Mouse (Mus musculus): Measurements from ENCODE around the gene Gm12216. TPM values are rescaled to one million over a fixed set of nuclear protein-coding genes. Genes with fewer than 3 reads are reported as not detected.

Gm12216 gene
- polyA plus RNA-seq, 1 experiment from 2014 or later: 2.0 TPM

- H3K9me3 ChIP-seq (replicated peaks; ENCODE audit: control insufficient read depth, low read length): no peaks in the 10 kb centered on the region
- H3K27ac ChIP-seq (ENCODE audit: low read length): peak overlapping the region; percentile 76
- no peaks in the 10 kb centered on the region for H3K27me3 ChIP-seq (ENCODE audit: control insufficient read depth, insufficient read depth, low read length)
- H3K4me2 ChIP-seq (ENCODE audit: low read depth, low read length): no peak overlapping the region
- H3K36me3 ChIP-seq (ENCODE audit: control insufficient read depth, insufficient read depth, low read length): no peaks in the 10 kb centered on the region
- H3K4me3 ChIP-seq (replicated peaks; ENCODE audit: low read length): no peak overlapping the region
- peak overlapping the region; percentile 10; the same call in 1 of the 2 replicates for H3K9ac ChIP-seq (ENCODE audit: low read length)
- ATAC-seq (ENCODE audit: insufficient read depth, low FRiP score): peak; percentile 83
- H3K4me1 ChIP-seq (ENCODE audit: control insufficient read depth, insufficient read depth, low read length): peaks cover 10% of the 10 kb centered on the region; the same call in 1 of the 2 replicates
- 44% methylated on average over 8 of the region's 8 CpGs for WGBS
These were observed 19.1 kb downstream of the Gm12216 start for GRCm38 (mm10) chr11:53839663-53840642.

GRCm38 (mm10) chr11:53839147-53839546 is 19.9 kb downstream of the Gm12216 start:
- 0 out of 2 replicates have a peak, but pooled peaks have one; percentile 5 for ATAC-seq (ENCODE audit: insufficient read depth, low FRiP score)
- Histone ChIP-seq H3K4me2 (ENCODE audit: low read depth, low read length) (no peak overlapping the region), H3K4me1 (ENCODE audit: control insufficient read depth, insufficient read depth, low read length) (peaks cover 10% of the 10 kb centered on the region; the same call in 1 of the 2 replicates), H3K27ac (ENCODE audit: low read length) (peak overlapping the region; percentile 76), H3K9ac (ENCODE audit: low read length) (peak overlapping the region; percentile 10; the same call in 1 of the 2 replicates), H3K4me3 (replicated peaks; ENCODE audit: low read length) (no peak overlapping the region), H3K27me3 (ENCODE audit: control insufficient read depth, insufficient read depth, low read length) (no peaks in the 10 kb centered on the region), H3K36me3 (ENCODE audit: control insufficient read depth, insufficient read depth, low read length) (no peaks in the 10 kb centered on the region), H3K9me3 (replicated peaks; ENCODE audit: control insufficient read depth, low read length) (no peaks in the 10 kb centered on the region)
- WGBS: 69% methylated on average over 6 of the region's 6 CpGs

GRCm38 (mm10) chr11:53837731-53838130 is 21.3 kb downstream of the Gm12216 start:
- WGBS: 91% methylated on average over 5 of the region's 5 CpGs
- Histone ChIP-seq H3K4me2 (ENCODE audit: low read depth, low read length) (no peak overlapping the region), H3K27ac (ENCODE audit: low read length) (no peak overlapping the region), H3K36me3 (ENCODE audit: control insufficient read depth, insufficient read depth, low read length) (no peaks in the 10 kb centered on the region), H3K9me3 (replicated peaks; ENCODE audit: control insufficient read depth, low read length) (no peaks in the 10 kb centered on the region), H3K9ac (ENCODE audit: low read length) (no peak overlapping the region), H3K4me1 (ENCODE audit: control insufficient read depth, insufficient read depth, low read length) (peaks cover 4% of the 10 kb centered on the region; the same call in 1 of the 2 replicates), H3K4me3 (replicated peaks; ENCODE audit: low read length) (no peak overlapping the region), H3K27me3 (ENCODE audit: control insufficient read depth, insufficient read depth, low read length) (no peaks in the 10 kb centered on the region)
- ATAC-seq (ENCODE audit: insufficient read depth, low FRiP score): no peak

GRCm38 (mm10) chr11:53835379-53836010 is 23.6 kb downstream of the Gm12216 start:
- no peak overlapping the region for H3K4me3 ChIP-seq (replicated peaks; ENCODE audit: low read length)
- 78% methylated on average over 4 of the region's 4 CpGs for WGBS
- no peak overlapping the region for H3K9ac ChIP-seq (ENCODE audit: low read length)
- ATAC-seq (ENCODE audit: insufficient read depth, low FRiP score): no peak
- H3K4me2 ChIP-seq (ENCODE audit: low read depth, low read length): no peak overlapping the region
- no peak overlapping the region for H3K27ac ChIP-seq (ENCODE audit: low read length)
- H3K27me3 ChIP-seq (ENCODE audit: control insufficient read depth, insufficient read depth, low read length): no peaks in the 10 kb centered on the region
- no peaks in the 10 kb centered on the region for H3K36me3 ChIP-seq (ENCODE audit: control insufficient read depth, insufficient read depth, low read length)
- H3K4me1 ChIP-seq (ENCODE audit: control insufficient read depth, insufficient read depth, low read length): peaks cover 4% of the 10 kb centered on the region; the same call in 1 of the 2 replicates
- H3K9me3 ChIP-seq (replicated peaks; ENCODE audit: control insufficient read depth, low read length): no peaks in the 10 kb centered on the region

- no peaks in the 10 kb centered on the region for H3K36me3 ChIP-seq (ENCODE audit: control insufficient read depth, insufficient read depth, low read length)
- H3K4me2 ChIP-seq (ENCODE audit: low read depth, low read length): no peak overlapping the region
- no peak overlapping the region for H3K9ac ChIP-seq (ENCODE audit: low read length)
- no peak overlapping the region for H3K27ac ChIP-seq (ENCODE audit: low read length)
- H3K27me3 ChIP-seq (ENCODE audit: control insufficient read depth, insufficient read depth, low read length): no peaks in the 10 kb centered on the region
- no peak overlapping the region for H3K4me3 ChIP-seq (replicated peaks; ENCODE audit: low read length)
- ATAC-seq (ENCODE audit: insufficient read depth, low FRiP score): no peak
- 0 out of 2 replicates have a peak, but pooled peaks cover 3% of the 10 kb centered on the region for H3K4me1 ChIP-seq (ENCODE audit: control insufficient read depth, insufficient read depth, low read length)
- no peaks in the 10 kb centered on the region for H3K9me3 ChIP-seq (replicated peaks; ENCODE audit: control insufficient read depth, low read length)
- 78% methylated on average over 4 of the region's 4 CpGs for WGBS
These were observed 33.6 kb downstream of the Gm12216 start for GRCm38 (mm10) chr11:53825409-53825808.

GRCm38 (mm10) chr11:53821945-53822338 is 37.1 kb downstream of the Gm12216 start:
- Histone ChIP-seq H3K9me3 (replicated peaks; ENCODE audit: control insufficient read depth, low read length) (no peaks in the 10 kb centered on the region), H3K27ac (ENCODE audit: low read length) (no peak overlapping the region), H3K4me2 (ENCODE audit: low read depth, low read length) (no peak overlapping the region), H3K36me3 (ENCODE audit: control insufficient read depth, insufficient read depth, low read length) (no peaks in the 10 kb centered on the region), H3K9ac (ENCODE audit: low read length) (no peak overlapping the region), H3K4me1 (ENCODE audit: control insufficient read depth, insufficient read depth, low read length) (0 out of 2 replicates have a peak, but pooled peaks cover 3% of the 10 kb centered on the region), H3K4me3 (replicated peaks; ENCODE audit: low read length) (no peak overlapping the region), H3K27me3 (ENCODE audit: control insufficient read depth, insufficient read depth, low read length) (no peaks in the 10 kb centered on the region)
- ATAC-seq (ENCODE audit: insufficient read depth, low FRiP score): no peak
- WGBS: 90% methylated on average over 3 of the region's 3 CpGs

- Histone ChIP-seq H3K4me3 (replicated peaks; ENCODE audit: low read length) (no peak overlapping the region), H3K27me3 (ENCODE audit: control insufficient read depth, insufficient read depth, low read length) (no peaks in the 10 kb centered on the region), H3K9ac (ENCODE audit: low read length) (no peak overlapping the region), H3K27ac (ENCODE audit: low read length) (no peak overlapping the region), H3K9me3 (replicated peaks; ENCODE audit: control insufficient read depth, low read length) (no peaks in the 10 kb centered on the region), H3K36me3 (ENCODE audit: control insufficient read depth, insufficient read depth, low read length) (no peaks in the 10 kb centered on the region), H3K4me2 (ENCODE audit: low read depth, low read length) (no peak overlapping the region), H3K4me1 (ENCODE audit: control insufficient read depth, insufficient read depth, low read length) (0 out of 2 replicates have a peak, but pooled peaks cover 3% of the 10 kb centered on the region)
- ATAC-seq (ENCODE audit: insufficient read depth, low FRiP score): no peak
- 81% methylated on average over 11 of the region's 11 CpGs for WGBS
These were observed 37.7 kb downstream of the Gm12216 start for GRCm38 (mm10) chr11:53821230-53821944.

- H3K4me2 ChIP-seq (ENCODE audit: low read depth, low read length): no peak overlapping the region
- WGBS: 87% methylated on average over 13 of the region's 13 CpGs
- H3K27me3 ChIP-seq (ENCODE audit: control insufficient read depth, insufficient read depth, low read length): no peaks in the 10 kb centered on the region
- H3K36me3 ChIP-seq (ENCODE audit: control insufficient read depth, insufficient read depth, low read length): no peaks in the 10 kb centered on the region
- 0 out of 2 replicates have a peak, but pooled peaks cover 3% of the 10 kb centered on the region for H3K4me1 ChIP-seq (ENCODE audit: control insufficient read depth, insufficient read depth, low read length)
- ATAC-seq (ENCODE audit: insufficient read depth, low FRiP score): no peak
- no peak overlapping the region for H3K4me3 ChIP-seq (replicated peaks; ENCODE audit: low read length)
- no peak overlapping the region for H3K9ac ChIP-seq (ENCODE audit: low read length)
- H3K9me3 ChIP-seq (replicated peaks; ENCODE audit: control insufficient read depth, low read length): no peaks in the 10 kb centered on the region
- no peak overlapping the region for H3K27ac ChIP-seq (ENCODE audit: low read length)
These were observed 38.4 kb downstream of the Gm12216 start for GRCm38 (mm10) chr11:53820516-53821170.
